ENCODE assay signal across 27 mouse cellular contexts in genomic region chr4:41195328-41195727, GRCm38 (mm10). TPM values are rescaled to one million over a fixed set of nuclear protein-coding genes. Genes with fewer than 3 reads are reported as not detected.
A peak's percentile ranks its signal among the peaks of the same experiment; 100 is the strongest.
DNase-seq lines count a peak whose midpoint lies in the region; ATAC-seq lines count a peak whose summit lies in the region.
"Had no signal": no experiment of that assay in that cellular context is flagged by ENCODE, and none has a peak within 500 bp of the region (broad histone marks: within the 10 kb centered on the region; RNA-seq: fewer than 3 reads in every experiment).

No protein-coding gene starts in this region.

- intact Hi-C loops in heart, postnatal 25 days (cut with DNase I): no loop called here

- 93% methylated on average over 15 of the region's 15 CpGs for WGBS in midbrain, embryonic 14.5 days
- WGBS in midbrain, embryonic 15.5 days: 88% methylated on average over 15 of the region's 15 CpGs
- WGBS in embryonic facial prominence, embryonic 12.5 days: 86% methylated on average over 15 of the region's 15 CpGs
- 88% methylated on average over 15 of the region's 15 CpGs for WGBS in embryonic facial prominence, embryonic 14.5 days
- WGBS in hindbrain, embryonic 10.5 days: 94% methylated on average over 15 of the region's 15 CpGs

- peaks cover 97% of the 10 kb centered on the region for H3K36me3 ChIP-seq in midbrain, embryonic 14.5 days (ENCODE audit: control insufficient read depth, insufficient read depth, low read length)
- H3K36me3 ChIP-seq in midbrain, embryonic 15.5 days (replicated peaks): peaks cover 55% of the 10 kb centered on the region
- H3K36me3 ChIP-seq in embryonic facial prominence, embryonic 12.5 days: peaks cover 89% of the 10 kb centered on the region
- peaks cover 93% of the 10 kb centered on the region for H3K36me3 ChIP-seq in embryonic facial prominence, embryonic 14.5 days (ENCODE audit: control insufficient read depth, insufficient read depth, low read length)
- H3K36me3 ChIP-seq in hindbrain, embryonic 10.5 days: peaks cover 99% of the 10 kb centered on the region

- no peaks in the 10 kb centered on the region for H3K4me1 ChIP-seq in midbrain, embryonic 14.5 days (ENCODE audit: control insufficient read depth, insufficient read depth, low read length)
- no peaks in the 10 kb centered on the region for H3K4me1 ChIP-seq in midbrain, embryonic 15.5 days
- H3K4me1 ChIP-seq in embryonic facial prominence, embryonic 12.5 days: no peaks in the 10 kb centered on the region
- H3K4me1 ChIP-seq in embryonic facial prominence, embryonic 14.5 days (ENCODE audit: control insufficient read depth, insufficient read depth, low read length): no peaks in the 10 kb centered on the region
- H3K4me1 ChIP-seq in hindbrain, embryonic 10.5 days (replicated peaks): no peaks in the 10 kb centered on the region
- H3K4me1 ChIP-seq: forebrain, embryonic 10.5 days; intestine, embryonic 15.5 days had no signal

- H3K4me3 ChIP-seq in midbrain, embryonic 14.5 days (replicated peaks; ENCODE audit: low read depth, low read length): no peak overlapping the region
- H3K4me3 ChIP-seq in midbrain, embryonic 15.5 days: no peak overlapping the region
- H3K4me3 ChIP-seq in embryonic facial prominence, embryonic 12.5 days: no peak overlapping the region
- H3K4me3 ChIP-seq in embryonic facial prominence, embryonic 14.5 days (ENCODE audit: low read depth, low read length): no peak overlapping the region
- H3K4me3 ChIP-seq in hindbrain, embryonic 10.5 days: no peak overlapping the region
- H3K4me3 ChIP-seq: forebrain, embryonic 10.5 days; forebrain, embryonic 13.5 days; intestine, embryonic 15.5 days had no signal

- no peak overlapping the region for H3K9ac ChIP-seq in midbrain, embryonic 14.5 days (replicated peaks; ENCODE audit: low read length)
- no peak overlapping the region for H3K9ac ChIP-seq in midbrain, embryonic 15.5 days
- no peak overlapping the region for H3K9ac ChIP-seq in embryonic facial prominence, embryonic 12.5 days
- no peak overlapping the region for H3K9ac ChIP-seq in embryonic facial prominence, embryonic 14.5 days (ENCODE audit: low read depth, low read length)
- H3K9ac ChIP-seq: forebrain, embryonic 13.5 days; intestine, embryonic 15.5 days had no signal

- H3K9me3 ChIP-seq in midbrain, embryonic 14.5 days (ENCODE audit: control insufficient read depth, low read length): no peaks in the 10 kb centered on the region
- no peaks in the 10 kb centered on the region for H3K9me3 ChIP-seq in midbrain, embryonic 15.5 days
- H3K9me3 ChIP-seq in embryonic facial prominence, embryonic 12.5 days: no peaks in the 10 kb centered on the region
- H3K9me3 ChIP-seq in embryonic facial prominence, embryonic 14.5 days (ENCODE audit: control insufficient read depth, low read length): no peaks in the 10 kb centered on the region
- no peaks in the 10 kb centered on the region for H3K9me3 ChIP-seq in hindbrain, embryonic 10.5 days
- H3K9me3 ChIP-seq: forebrain, embryonic 10.5 days; forebrain, embryonic 13.5 days; G1E; intestine, embryonic 15.5 days had no signal

- no peak overlapping the region for H3K4me2 ChIP-seq in midbrain, embryonic 14.5 days (ENCODE audit: low read length)
- no peak overlapping the region for H3K4me2 ChIP-seq in midbrain, embryonic 15.5 days
- no peak overlapping the region for H3K4me2 ChIP-seq in embryonic facial prominence, embryonic 12.5 days (replicated peaks)
- no peak overlapping the region for H3K4me2 ChIP-seq in embryonic facial prominence, embryonic 14.5 days (ENCODE audit: low read depth, low read length)
- H3K4me2 ChIP-seq: forebrain, embryonic 13.5 days; heart, embryonic 11.5 days; intestine, embryonic 15.5 days had no signal

- peak; percentile 90 for DNase-seq in heart, adult 11 months
- DNase-seq in heart, postnatal 25 days (ENCODE audit: low spot score): no peak
- no peak for DNase-seq in midbrain, embryonic 14.5 days
- no peak for DNase-seq in embryonic facial prominence, embryonic 14.5 days (ENCODE audit: low spot score)
- no peak for DNase-seq in layer of hippocampus, postnatal 36 days
- no peak for DNase-seq in hindbrain, embryonic 10.5 days (ENCODE audit: low spot score)
- DNase-seq: adrenal gland, adult 2 months; adrenal gland, postnatal 14 days; B cell, adult 2 months; cerebellum, adult 11 months; cerebellum, adult 2 months; cerebellum, adult 9-11 months; cerebellum, postnatal 25 days; gastrocnemius, postnatal 10 days; gastrocnemius, postnatal 36 days; heart, postnatal 36 days had no signal

- no peaks in the 10 kb centered on the region for H3K27me3 ChIP-seq in midbrain, embryonic 14.5 days (ENCODE audit: control insufficient read depth, insufficient read depth, low read length)
- no peaks in the 10 kb centered on the region for H3K27me3 ChIP-seq in midbrain, embryonic 15.5 days (replicated peaks)
- no peaks in the 10 kb centered on the region for H3K27me3 ChIP-seq in embryonic facial prominence, embryonic 12.5 days
- no peaks in the 10 kb centered on the region for H3K27me3 ChIP-seq in embryonic facial prominence, embryonic 14.5 days (replicated peaks; ENCODE audit: control insufficient read depth, insufficient read depth, low read length)
- H3K27me3 ChIP-seq in hindbrain, embryonic 10.5 days (ENCODE audit: insufficient read depth, poor library complexity, severe bottlenecking): no peaks in the 10 kb centered on the region
- H3K27me3 ChIP-seq: CH12.LX; forebrain, embryonic 13.5 days; intestine, embryonic 15.5 days; Patski had no signal

- no peak overlapping the region for H3K27ac ChIP-seq in midbrain, embryonic 14.5 days (replicated peaks; ENCODE audit: low read depth, low read length)
- no peak overlapping the region for H3K27ac ChIP-seq in midbrain, embryonic 15.5 days
- 0 out of 2 replicates have a peak overlapping the region, but pooled peaks have one; percentile 4 for H3K27ac ChIP-seq in embryonic facial prominence, embryonic 12.5 days
- H3K27ac ChIP-seq in embryonic facial prominence, embryonic 14.5 days (replicated peaks; ENCODE audit: low read depth, low read length): peak overlapping the region; percentile 21; the same call in 1 of the 2 replicates
- H3K27ac ChIP-seq in hindbrain, embryonic 10.5 days: no peak overlapping the region
- H3K27ac ChIP-seq: forebrain, embryonic 10.5 days; intestine, embryonic 15.5 days had no signal

- ATAC-seq in midbrain, embryonic 14.5 days (ENCODE audit: low FRiP score, low TSS enrichment): 0 out of 2 replicates have a peak, but pooled peaks have one; percentile 37
- ATAC-seq in midbrain, embryonic 15.5 days (replicated peaks): no peak
- no peak for ATAC-seq in embryonic facial prominence, embryonic 12.5 days (ENCODE audit: insufficient number of reproducible peaks, insufficient read depth, low FRiP score, low TSS enrichment)
- ATAC-seq in embryonic facial prominence, embryonic 14.5 days (ENCODE audit: low read depth): no peak
- ATAC-seq: forebrain, embryonic 13.5 days; forebrain, embryonic 16.5 days; hindbrain, embryonic 16.5 days; intestine, embryonic 15.5 days; Patski had no signal

RNA-seq across cellular contexts. Expression of gene Ube2r2, which starts 59.8 kb away (rescaled TPM):
- 100 to 1,000 TPM; 121 to 131 TPM for total RNA-seq in heart, postnatal 25 days (2021)
- 75.7 and 80.7 TPM in 2 replicates for polyA plus RNA-seq in midbrain, embryonic 14.5 days (2014; fragmentation: Nextera tagmentation; extraction: Ambion mirVana)
- 58.0 and 60.2 TPM in 2 replicates for polyA plus RNA-seq in midbrain, embryonic 15.5 days (2015; fragmentation: Nextera tagmentation; extraction: Ambion mirVana)
- polyA plus RNA-seq in embryonic facial prominence, embryonic 12.5 days (2016; fragmentation: Nextera tagmentation; extraction: Ambion mirVana): 104 and 119 TPM in 2 replicates
- 83.7 and 90.7 TPM in 2 replicates for polyA plus RNA-seq in embryonic facial prominence, embryonic 14.5 days (2014; fragmentation: Nextera tagmentation; extraction: Ambion mirVana)
- 10 to 100 TPM; 76.6 to 79.2 TPM for total RNA-seq in layer of hippocampus, postnatal 36 days (2021)
- 91.4 and 95.2 TPM in 2 replicates for polyA plus RNA-seq in hindbrain, embryonic 10.5 days (2016; fragmentation: Nextera tagmentation; extraction: Ambion mirVana)

Comparison
In these comparisons a context has a peak if more than half of its experiments do, and no peak if none do; other contexts are left out.
1. H3K27ac ChIP-seq: peak in embryonic facial prominence, embryonic 12.5 days (single experiment) and embryonic facial prominence, embryonic 14.5 days (single experiment); none in midbrain, embryonic 14.5 days (single experiment), midbrain, embryonic 15.5 days (single experiment) and hindbrain, embryonic 10.5 days (single experiment).